Mouse (Mus musculus) NIH3T3 (cell line): ENCODE measurements around the gene Coro1c.

Experiments used
- DNase-seq: peaks from one replicate; pipeline ENCODE4 v3.0.0-alpha.2; 2012; ENCODE audit warnings: low read depth

Coro1c gene

DNA sequence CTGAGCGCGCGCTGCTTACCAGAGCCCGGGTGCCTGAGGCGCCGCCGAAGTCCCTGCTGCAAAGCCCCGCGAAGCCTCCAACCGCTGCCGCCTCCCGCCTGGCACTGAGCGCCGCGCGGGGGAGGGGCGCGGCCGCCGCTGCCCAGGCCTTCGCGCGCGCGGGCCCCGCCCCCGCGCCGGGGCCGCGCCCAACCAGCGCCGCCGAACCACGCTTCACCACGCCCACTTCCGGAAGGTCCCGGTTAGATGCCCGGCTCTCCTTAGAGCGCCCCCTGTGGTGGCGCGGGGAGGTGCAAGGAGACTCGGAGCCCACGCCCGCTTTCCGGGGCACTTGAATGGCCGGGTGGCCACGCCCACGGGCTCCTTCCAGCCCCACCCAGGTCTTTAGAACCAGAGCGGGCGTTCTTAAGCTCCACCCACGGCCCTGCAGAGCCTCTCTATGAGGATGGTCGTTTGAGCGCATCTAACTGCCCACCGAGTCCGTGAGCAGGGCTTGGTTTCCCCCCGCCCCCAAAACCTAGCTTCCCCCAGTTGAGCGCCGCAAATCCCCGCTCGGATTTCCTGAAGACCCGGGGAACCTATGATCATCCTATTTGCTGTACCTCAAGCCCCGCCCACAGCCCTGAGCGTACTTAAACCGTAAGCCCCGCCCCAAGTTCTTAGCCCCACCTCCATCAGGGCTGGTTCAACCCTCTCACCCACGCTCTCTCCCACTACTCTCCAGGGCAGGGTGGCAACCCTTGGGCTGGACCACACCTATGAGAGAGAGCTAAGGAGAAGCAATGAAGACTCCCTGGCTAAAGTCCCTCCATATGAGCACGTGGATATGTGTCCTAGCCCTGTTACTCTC is at the start of gene Coro1c:
Gene Coro1c (minus strand): TSS at position 167 of the 850 bp plus-strand sequence.
- DNase-seq, result peak; percentile 100

GRCm38 (mm10) chr5:113956510-113956909 is 48.0 kb upstream of the Coro1c start:
- DNase-seq, result peak; percentile 90

DNA sequence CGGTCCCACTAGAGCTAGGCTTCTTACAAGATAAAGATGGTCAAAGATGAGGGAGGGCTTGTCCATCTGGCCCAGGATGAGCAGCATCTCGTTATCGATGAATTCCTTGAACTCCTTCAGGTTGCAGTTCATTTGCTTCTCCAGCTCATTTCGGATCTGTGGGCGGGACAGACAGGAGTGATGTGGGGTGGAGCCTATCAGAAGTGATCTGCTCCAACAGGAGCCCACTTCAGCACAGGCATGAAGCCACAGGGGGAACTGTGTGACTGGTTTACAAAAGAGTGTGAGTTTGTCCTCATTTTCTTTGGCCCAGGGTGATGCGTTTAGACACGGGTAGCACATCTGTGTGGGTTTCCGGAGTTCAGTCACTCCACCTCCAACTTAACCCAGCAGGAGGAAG is 47.1 kb upstream of the Coro1c start:
- no peak for DNase-seq

- no peak for DNase-seq
These were observed 46.7 kb upstream of the Coro1c start for GRCm38 (mm10) chr5:113955281-113955680.

GRCm38 (mm10) chr5:113954421-113954820 is 45.9 kb upstream of the Coro1c start:
- peak; percentile 95 for DNase-seq

DNA sequence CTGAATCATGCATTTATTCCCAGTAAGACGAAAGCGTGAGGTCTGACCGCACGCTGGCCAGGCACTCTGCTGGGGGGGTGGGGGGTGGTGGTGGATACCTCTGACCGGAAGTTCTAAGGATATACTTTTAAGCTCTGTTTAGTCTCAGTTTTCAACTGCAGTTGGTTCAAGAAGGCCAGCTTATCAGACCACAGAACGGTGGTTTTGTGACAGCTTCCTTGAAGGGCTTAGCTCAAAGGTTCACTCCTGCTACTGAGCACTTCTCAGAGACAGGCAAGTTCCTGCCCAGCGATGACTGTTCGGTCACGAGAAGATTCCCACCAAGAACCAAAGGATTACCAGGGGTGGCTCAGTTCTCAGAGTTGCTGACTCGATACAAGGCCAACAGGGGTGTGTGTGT is 44.0 kb upstream of the Coro1c start:
- DNase-seq, result no peak

- no peak for DNase-seq
These were observed 43.1 kb upstream of the Coro1c start for GRCm38 (mm10) chr5:113951693-113952071.

GRCm38 (mm10) chr5:113950786-113951692 is 42.5 kb upstream of the Coro1c start:
- no peak for DNase-seq

GRCm38 (mm10) chr5:113950133-113950532 is 41.6 kb upstream of the Coro1c start:
- no peak for DNase-seq

- DNase-seq, result no peak
These were observed 38.7 kb upstream of the Coro1c start for GRCm38 (mm10) chr5:113947280-113947679.

GRCm38 (mm10) chr5:113945126-113945525 is 36.6 kb upstream of the Coro1c start:
- DNase-seq, result no peak

- no peak for DNase-seq
These were observed 34.8 kb upstream of the Coro1c start for GRCm38 (mm10) chr5:113943328-113943727.

- DNase-seq, result peak; percentile 61
These were observed 34.0 kb upstream of the Coro1c start for GRCm38 (mm10) chr5:113942580-113942979.

DNA sequence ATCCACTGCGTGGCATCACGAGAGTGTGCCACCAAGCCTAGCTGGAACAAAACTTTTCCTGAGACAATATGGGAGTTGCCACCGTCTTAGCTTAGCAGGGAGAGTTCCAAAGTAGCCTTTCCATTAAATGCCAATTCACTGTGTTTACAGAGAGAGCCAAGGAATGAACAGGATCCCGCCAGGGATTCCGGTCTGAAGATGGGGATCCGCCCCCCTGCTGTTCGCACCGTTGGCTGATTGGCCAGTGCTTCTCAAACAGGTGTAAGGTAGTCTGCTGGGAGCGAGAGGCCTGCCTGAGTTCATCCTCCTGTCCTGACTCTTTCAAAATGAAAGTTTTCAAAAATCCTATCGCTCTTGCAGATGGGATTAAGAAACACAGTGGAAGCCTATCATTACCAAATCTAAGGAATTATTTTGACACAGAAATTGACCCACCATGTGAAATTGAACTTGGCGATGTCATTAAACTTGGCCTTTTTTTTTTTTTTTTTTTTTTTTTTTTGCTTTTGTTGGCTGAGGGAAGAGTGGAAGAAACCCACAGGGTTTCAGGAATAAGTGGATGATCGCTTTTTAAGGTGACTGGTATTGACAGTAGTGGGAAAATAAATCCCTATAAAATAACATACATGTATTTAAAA is 30.8 kb upstream of the Coro1c start:
- no peak for DNase-seq

GRCm38 (mm10) chr5:113937650-113938049 is 29.1 kb upstream of the Coro1c start:
- DNase-seq, result no peak

DNA sequence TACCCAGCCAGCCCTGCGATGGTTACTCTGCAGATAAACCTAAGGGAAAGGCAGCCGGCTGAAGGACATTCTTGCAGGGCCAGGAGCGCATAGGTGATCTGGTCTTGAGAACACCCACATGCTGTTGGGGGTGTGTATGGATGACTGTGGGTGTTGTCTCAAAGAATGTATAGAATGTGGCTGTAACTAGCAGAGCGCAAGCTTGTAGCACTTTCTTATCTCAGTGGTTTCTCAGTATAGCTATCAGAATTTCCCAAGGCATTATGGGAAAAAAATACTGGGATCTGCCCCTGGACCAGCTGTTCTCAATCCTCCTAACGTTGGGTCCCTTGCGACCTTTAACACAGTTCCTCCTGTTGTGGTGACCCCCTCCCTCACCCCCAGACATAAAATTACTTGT is 25.3 kb upstream of the Coro1c start:
- DNase-seq, result no peak

- peak; percentile 24 for DNase-seq
These were observed 24.9 kb upstream of the Coro1c start for GRCm38 (mm10) chr5:113933480-113933879.

DNA sequence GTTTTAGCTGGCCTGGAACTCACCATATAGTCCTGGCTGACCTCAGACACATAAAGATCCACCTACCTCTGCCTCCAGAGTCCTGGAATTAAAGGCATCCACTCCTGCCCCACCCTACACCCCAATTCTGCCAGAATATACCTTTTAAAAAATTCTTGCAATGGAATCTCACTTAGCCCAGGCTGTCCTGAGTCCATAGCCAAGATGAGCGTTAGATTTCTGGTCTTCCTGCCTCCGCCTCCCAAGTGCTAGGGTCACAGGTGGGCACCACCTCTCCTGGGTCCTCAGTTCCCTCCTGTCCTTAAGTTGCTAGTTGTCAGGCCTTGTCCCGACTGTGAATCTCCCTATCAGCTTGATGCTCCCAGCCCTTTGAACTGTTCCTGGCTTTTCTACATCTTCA is 23.8 kb upstream of the Coro1c start:
- DNase-seq, result no peak

GRCm38 (mm10) chr5:113930648-113931609 is 22.4 kb upstream of the Coro1c start:
- DNase-seq, result peak; percentile 79

GRCm38 (mm10) chr5:113929950-113930647 is 21.5 kb upstream of the Coro1c start:
- peak; percentile 85 for DNase-seq

- DNase-seq, result peak; percentile 35
These were observed 21.0 kb upstream of the Coro1c start for GRCm38 (mm10) chr5:113929526-113929925.
